ENCODE assay signal across 8 mouse cellular contexts in genomic region chr16:22302606-22303005, GRCm38 (mm10). TPM values are rescaled to one million over a fixed set of nuclear protein-coding genes. Genes with fewer than 3 reads are reported as not detected.
DNase-seq lines count a peak whose midpoint lies in the region; ATAC-seq lines count a peak whose summit lies in the region.

No protein-coding gene starts in this region.

- intact Hi-C loops in left cerebral cortex, postnatal 4 days (cut with DNase I) = loop anchor here (5.0 kb wide), 1 partner anchor 275 kb away; no protein-coding TSS in a partner anchor

- DNase-seq in A20 (ENCODE audit: low read depth, low spot score) (peak; percentile 61), WW6 (ENCODE audit: low read depth, low spot score) (peak; percentile 55)
- DNase-seq in cerebellum, postnatal 36 days = peak; percentile 88 to 90
- peak; percentile 67 for DNase-seq in gastrocnemius, adult 18-20 months (ENCODE audit: low spot score)
- DNase-seq in kidney, adult 18-20 months = peak; percentile 80
- DNase-seq in left cerebral cortex, postnatal 4 days = peak; percentile 87
- DNase-seq in testis, postnatal 10 days (ENCODE audit: low spot score) = peak; percentile 89

- ATAC-seq in neutrophil, adult 5-6 weeks (ENCODE audit: extremely low read depth, insufficient number of reproducible peaks, low FRiP score, poor library complexity, severe bottlenecking) = peak; percentile 70; the same call in 1 of the 2 replicates

RNA-seq across cellular contexts. Expression of gene Tra2b, which starts 36.8 kb away (rescaled TPM):
- 10 to 100 TPM; 30.2 to 32.3 TPM for total RNA-seq in gastrocnemius, adult 18-20 months (2021)
- 100 to 1,000 TPM; 155 to 159 TPM for total RNA-seq in left cerebral cortex, postnatal 4 days (2021)
- 353 and 374 TPM in 2 replicates for total RNA-seq in neutrophil, adult 5-6 weeks (2017)

Comparison
In these comparisons a context has a peak if more than half of its experiments do, and no peak if none do; other contexts are left out.
1. Peak in every context shown above with its lines: DNase-seq and ATAC-seq.
2. RNA of gene Tra2b, which starts 36.8 kb away (total RNA-seq): 353 to 374 TPM in neutrophil, adult 5-6 weeks and 155 to 159 TPM in left cerebral cortex, postnatal 4 days; 30.2 to 32.3 TPM in gastrocnemius, adult 18-20 months; every median in the first group is over 4 times any median in the second.